9 mouse cellular contexts compared by ENCODE assay signal in genomic region chr3:108164807-108165206, GRCm38 (mm10). TPM values are rescaled to one million over a fixed set of nuclear protein-coding genes. Genes with fewer than 3 reads are reported as not detected.
DNase-seq lines count a peak whose midpoint lies in the region; ATAC-seq and TF ChIP-seq lines count a peak whose summit lies in the region.
"Had no signal": no experiment of that assay in that cellular context is flagged by ENCODE, and none has a peak within 500 bp of the region (broad histone marks: within the 10 kb centered on the region; RNA-seq: fewer than 3 reads in every experiment).

No protein-coding gene starts in this region.

- peak; percentile 55 for DNase-seq in G1E (ENCODE audit: low spot score)
- DNase-seq in cerebellum, adult 18-20 months: peak; percentile 84 to 88
- DNase-seq in forebrain, postnatal 0 days: peak; percentile 95
- DNase-seq in heart, postnatal 36 days: peak; percentile 81 to 82
- DNase-seq in layer of hippocampus, adult 18-20 months (ENCODE audit: low spot score in 2 of 2): peak; percentile 78 to 92
- DNase-seq in lung, embryonic 14.5 days: peak; percentile 94
- peak; percentile 83 for DNase-seq in ovary, postnatal 14 days (ENCODE audit: low spot score)
- peak; percentile 82 for DNase-seq in thymus, postnatal 14 days

- peaks cover 43% of the 10 kb centered on the region for H3K27me3 ChIP-seq in G1E (ENCODE audit: insufficient read depth, low read length)
- no peaks in the 10 kb centered on the region for H3K27me3 ChIP-seq in forebrain, postnatal 0 days (ENCODE audit: insufficient read depth, low read length)
- no peaks in the 10 kb centered on the region for H3K27me3 ChIP-seq in lung, embryonic 14.5 days (ENCODE audit: insufficient read depth, low read length)

- peak overlapping the region; percentile 46 for H3K4me2 ChIP-seq in forebrain, postnatal 0 days (ENCODE audit: low read depth)
- peak overlapping the region; percentile 28 for H3K4me2 ChIP-seq in lung, embryonic 14.5 days
- H3K4me2 ChIP-seq: liver, embryonic 15.5 days had no signal

- WGBS in forebrain, postnatal 0 days: 14% methylated on average over 9 of the region's 9 CpGs
- 20% methylated on average over 9 of the region's 9 CpGs for WGBS in lung, embryonic 14.5 days

- TF ChIP-seq CTCF in G1E (IDR thresholded peaks at IDR 0.05; ENCODE audit: low read depth, low read length): peak; percentile 86
- TF ChIP-seq CTCF in forebrain, postnatal 0 days (IDR thresholded peaks at IDR 0.05; ENCODE audit: low read depth): peak; percentile 98
- peak; percentile 98 for TF ChIP-seq CTCF in lung, embryonic 14.5 days (IDR thresholded peaks at IDR 0.05; ENCODE audit: low read depth)

- no peaks in the 10 kb centered on the region for H3K9me3 ChIP-seq in G1E (replicated peaks)
- no peaks in the 10 kb centered on the region for H3K9me3 ChIP-seq in forebrain, postnatal 0 days (ENCODE audit: low read length)
- no peaks in the 10 kb centered on the region for H3K9me3 ChIP-seq in lung, embryonic 14.5 days (ENCODE audit: low read depth, low read length)
- H3K9me3 ChIP-seq: liver, embryonic 15.5 days had no signal

- no peaks in the 10 kb centered on the region for H3K36me3 ChIP-seq in G1E (replicated peaks)
- H3K36me3 ChIP-seq in forebrain, postnatal 0 days (ENCODE audit: insufficient read depth): no peaks in the 10 kb centered on the region
- H3K36me3 ChIP-seq in lung, embryonic 14.5 days (ENCODE audit: insufficient read depth): no peaks in the 10 kb centered on the region
- H3K36me3 ChIP-seq: liver, embryonic 15.5 days had no signal

- no peak overlapping the region; the same call in 1 of the 2 replicates for H3K9ac ChIP-seq in forebrain, postnatal 0 days
- H3K9ac ChIP-seq in lung, embryonic 14.5 days: no peak overlapping the region
- H3K9ac ChIP-seq: liver, embryonic 15.5 days had no signal

- H3K4me3 ChIP-seq in G1E (ENCODE audit: low read depth, low read length): no peak overlapping the region
- peak overlapping the region; percentile 21; the same call in 1 of the 2 replicates for H3K4me3 ChIP-seq in forebrain, postnatal 0 days (ENCODE audit: low read depth, low read length)
- no peak overlapping the region for H3K4me3 ChIP-seq in lung, embryonic 14.5 days (ENCODE audit: low read depth, low read length)
- H3K4me3 ChIP-seq: liver, embryonic 15.5 days had no signal

- peak; percentile 66; the same call in 1 of the 2 replicates for ATAC-seq in G1E (ENCODE audit: extremely low read depth, insufficient number of reproducible peaks, low FRiP score, poor library complexity, severe bottlenecking)
- ATAC-seq in forebrain, postnatal 0 days: peak; percentile 82
- peak; percentile 50 for ATAC-seq in lung, embryonic 14.5 days (ENCODE audit: insufficient read depth)

- intact Hi-C loops in heart, postnatal 36 days (cut with DNase I): loop anchor here (1.0 to 5.0 kb wide), 3 partner anchors 39 to 224 kb away; no protein-coding TSS in a partner anchor

- H3K27ac ChIP-seq in forebrain, postnatal 0 days (ENCODE audit: low read depth, low read length): peak overlapping the region; percentile 40; the same call in 1 of the 2 replicates
- H3K27ac ChIP-seq in lung, embryonic 14.5 days (ENCODE audit: low read depth): no peak overlapping the region
- H3K27ac ChIP-seq: liver, embryonic 15.5 days had no signal

- H3K4me1 ChIP-seq in G1E (ENCODE audit: insufficient read depth, low read depth, low read length): no peaks in the 10 kb centered on the region
- 0 out of 2 replicates have a peak, but pooled peaks cover 3% of the 10 kb centered on the region for H3K4me1 ChIP-seq in forebrain, postnatal 0 days (ENCODE audit: insufficient read depth)
- H3K4me1 ChIP-seq in lung, embryonic 14.5 days (ENCODE audit: insufficient read depth): peaks cover 4% of the 10 kb centered on the region; the same call in 1 of the 2 replicates
- H3K4me1 ChIP-seq: liver, embryonic 15.5 days had no signal

RNA-seq across cellular contexts. Expression of gene Gpr61, which starts 10.1 kb away (rescaled TPM):
- total RNA-seq in G1E (2014; fragmentation: Nextera tagmentation): not detected in 2 replicates
- under 0.01 and 0.11 TPM in 2 replicates for total RNA-seq in G1E (2017)
- not detected in 2 replicates for polyA plus RNA-seq in G1E (2012)
- 8.1 and 9.8 TPM in 2 replicates for total RNA-seq in forebrain, postnatal 0 days (2014; rRNA removed)
- polyA plus RNA-seq in forebrain, postnatal 0 days (2015; fragmentation: Nextera tagmentation; extraction: Ambion mirVana): 3.2 and 5.3 TPM in 2 replicates
- total RNA-seq in heart, postnatal 36 days (2021): not detected
- total RNA-seq in layer of hippocampus, adult 18-20 months (2021): 10 to 100 TPM; 14.8 to 15.1 TPM
- polyA plus RNA-seq in lung, embryonic 14.5 days (2014; fragmentation: Nextera tagmentation; extraction: Ambion mirVana): 0.11 TPM in 1 of 2 replicates, not detected in the other

RNA-seq across cellular contexts. Expression of gene Gnai3, which starts 18.9 kb away (rescaled TPM):
- total RNA-seq in G1E (2014; fragmentation: Nextera tagmentation) (254 and 274 TPM in 2 replicates), G1E (2017) (413 and 481 TPM in 2 replicates)
- polyA plus RNA-seq in G1E (2012): 36.8 and 37.9 TPM in 2 replicates
- 109 and 120 TPM in 2 replicates for total RNA-seq in forebrain, postnatal 0 days (2014; rRNA removed)
- 104 and 118 TPM in 2 replicates for polyA plus RNA-seq in forebrain, postnatal 0 days (2015; fragmentation: Nextera tagmentation; extraction: Ambion mirVana)
- total RNA-seq in heart, postnatal 36 days (2021): 10 to 100 TPM; 18.3 to 20.0 TPM
- total RNA-seq in layer of hippocampus, adult 18-20 months (2021): 10 to 100 TPM; 28.2 to 28.7 TPM
- 172 and 178 TPM in 2 replicates for polyA plus RNA-seq in lung, embryonic 14.5 days (2014; fragmentation: Nextera tagmentation; extraction: Ambion mirVana)

RNA-seq across cellular contexts. Expression of gene Amigo1, which starts 21.3 kb away (rescaled TPM):
- 0.29 and 0.98 TPM in 2 replicates for total RNA-seq in G1E (2014; fragmentation: Nextera tagmentation)
- 0.66 and 0.99 TPM in 2 replicates for total RNA-seq in G1E (2017)
- 0.46 and 0.51 TPM in 2 replicates for polyA plus RNA-seq in G1E (2012)
- 20.4 and 22.0 TPM in 2 replicates for total RNA-seq in forebrain, postnatal 0 days (2014; rRNA removed)
- 9.4 and 12.1 TPM in 2 replicates for polyA plus RNA-seq in forebrain, postnatal 0 days (2015; fragmentation: Nextera tagmentation; extraction: Ambion mirVana)
- total RNA-seq in heart, postnatal 36 days (2021): 10 to 100 TPM; 15.1 to 15.5 TPM
- total RNA-seq in layer of hippocampus, adult 18-20 months (2021): 10 to 100 TPM; 71.6 to 76.8 TPM
- 2.1 TPM in 2 replicates for polyA plus RNA-seq in lung, embryonic 14.5 days (2014; fragmentation: Nextera tagmentation; extraction: Ambion mirVana)

RNA-seq across cellular contexts. Expression of gene Cyb561d1, which starts 36.2 kb away (rescaled TPM):
- total RNA-seq in G1E (2014; fragmentation: Nextera tagmentation) (2.9 and 3.9 TPM in 2 replicates), G1E (2017) (6.3 and 6.6 TPM in 2 replicates)
- 2.9 and 3.4 TPM in 2 replicates for polyA plus RNA-seq in G1E (2012)
- 4.1 and 5.4 TPM in 2 replicates for total RNA-seq in forebrain, postnatal 0 days (2014; rRNA removed)
- 3.3 and 4.5 TPM in 2 replicates for polyA plus RNA-seq in forebrain, postnatal 0 days (2015; fragmentation: Nextera tagmentation; extraction: Ambion mirVana)
- 1 to 10 TPM; 5.3 to 5.5 TPM for total RNA-seq in heart, postnatal 36 days (2021)
- 10 to 100 TPM; 17.4 TPM for total RNA-seq in layer of hippocampus, adult 18-20 months (2021)
- polyA plus RNA-seq in lung, embryonic 14.5 days (2014; fragmentation: Nextera tagmentation; extraction: Ambion mirVana): 2.0 TPM in 2 replicates

RNA-seq across cellular contexts. Expression of gene Atxn7l2, which starts 45.9 kb away (rescaled TPM):
- total RNA-seq in G1E (2014; fragmentation: Nextera tagmentation) (8.0 and 8.6 TPM in 2 replicates), G1E (2017) (2.1 and 2.7 TPM in 2 replicates)
- polyA plus RNA-seq in G1E (2012): 17.0 and 19.7 TPM in 2 replicates
- total RNA-seq in forebrain, postnatal 0 days (2014; rRNA removed): 22.0 and 23.4 TPM in 2 replicates
- 18.1 and 20.7 TPM in 2 replicates for polyA plus RNA-seq in forebrain, postnatal 0 days (2015; fragmentation: Nextera tagmentation; extraction: Ambion mirVana)
- 1 to 10 TPM; 2.6 to 3.2 TPM for total RNA-seq in heart, postnatal 36 days (2021)
- total RNA-seq in layer of hippocampus, adult 18-20 months (2021): 10 to 100 TPM; 23.5 to 24.8 TPM
- polyA plus RNA-seq in lung, embryonic 14.5 days (2014; fragmentation: Nextera tagmentation; extraction: Ambion mirVana): 14.0 and 18.1 TPM in 2 replicates

Comparison
In these comparisons a context has a peak if more than half of its experiments do, and no peak if none do; other contexts are left out.
1. RNA of gene Amigo1, which starts 21.3 kb away (total RNA-seq): 71.6 to 76.8 TPM in layer of hippocampus, adult 18-20 months, 20.4 to 22.0 TPM in forebrain, postnatal 0 days and 15.1 to 15.5 TPM in heart, postnatal 36 days; 0.29 to 0.99 TPM in G1E; every median in the first group is over 4 times any median in the second.
2. Peak in every context shown above with its lines, with median percentiles within 50 percentile points of each other: ATAC-seq, DNase-seq and CTCF ChIP-seq.